Mouse (Mus musculus): ENCODE data around the gene AW011738.

- no peak for TF ChIP-seq MYOG (IDR thresholded peaks at IDR 0.05; ENCODE audit: control insufficient read depth, extremely low read depth, insufficient read length)
- no peak for TF ChIP-seq CTCF (IDR thresholded peaks at IDR 0.05; ENCODE audit: control insufficient read depth, insufficient read depth, insufficient read length)
- TF ChIP-seq FOSL1 (IDR thresholded peaks at IDR 0.05; ENCODE audit: insufficient read depth, low read length, poor library complexity, severe bottlenecking): no peak
- no peak for TF ChIP-seq CEBPB (IDR thresholded peaks at IDR 0.05; ENCODE audit: low read depth)
- TF ChIP-seq MAX (IDR thresholded peaks at IDR 0.05): no peak
- no peak for TF ChIP-seq USF1 (IDR thresholded peaks at IDR 0.05; ENCODE audit: low read depth)
- no peak for TF ChIP-seq MYOD1 (IDR thresholded peaks at IDR 0.05; ENCODE audit: control insufficient read depth, insufficient read length, low read depth)
These were observed 25.5 kb upstream of the AW011738 start for GRCm38 (mm10) chr4:156177630-156178029.

All from C2C12 (cell line).